Mouse (Mus musculus): Measurements from ENCODE around the gene Mrgprf.

The Mrgprf gene

GRCm38 (mm10) chr7:145301008-145301340, 346 bp downstream of the Mrgprf start:
- DNase-seq (ENCODE audit: low spot score): no peak

- no peak for DNase-seq (ENCODE audit: low spot score)
Measured at GRCm38 (mm10) chr7:145301341-145302005, 845 bp downstream of the Mrgprf start.

- DNase-seq (ENCODE audit: low spot score): no peak
Measured at GRCm38 (mm10) chr7:145302488-145303285, 2.1 kb downstream of the Mrgprf start.

- no peak for DNase-seq (ENCODE audit: low spot score)
Measured at GRCm38 (mm10) chr7:145304153-145304552, 3.5 kb downstream of the Mrgprf start.

GRCm38 (mm10) chr7:145307636-145308035, 7.0 kb downstream of the Mrgprf start:
- no peak for DNase-seq (ENCODE audit: low spot score)

- no peak for DNase-seq (ENCODE audit: low spot score)
Measured at GRCm38 (mm10) chr7:145308061-145308675, 7.5 kb downstream of the Mrgprf start.

- no peak for DNase-seq (ENCODE audit: low spot score)
Measured at GRCm38 (mm10) chr7:145308866-145309265, 8.2 kb downstream of the Mrgprf start.

- DNase-seq (ENCODE audit: low spot score): no peak
Measured at GRCm38 (mm10) chr7:145309877-145310276, 9.2 kb downstream of the Mrgprf start.

GRCm38 (mm10) chr7:145310526-145310925, 9.9 kb downstream of the Mrgprf start:
- no peak for DNase-seq (ENCODE audit: low spot score)

GRCm38 (mm10) chr7:145312137-145312536, 11.5 kb downstream of the Mrgprf start:
- DNase-seq (ENCODE audit: low spot score): no peak

GRCm38 (mm10) chr7:145314785-145315411, 14.3 kb downstream of the Mrgprf start, which contains the start of gene Mrgprd:
Gene Mrgprd, plus strand, starts transcription at chr7:145314835.
- DNase-seq (ENCODE audit: low spot score): no peak

- DNase-seq (ENCODE audit: low spot score): no peak
Measured at GRCm38 (mm10) chr7:145317522-145317921, 16.9 kb downstream of the Mrgprf start.

GRCm38 (mm10) chr7:145319481-145319880, 18.9 kb downstream of the Mrgprf start:
- no peak for DNase-seq (ENCODE audit: low spot score)

- DNase-seq (ENCODE audit: low spot score): no peak
Measured at GRCm38 (mm10) chr7:145323607-145324006, 23.0 kb downstream of the Mrgprf start.

GRCm38 (mm10) chr7:145325697-145326096, 25.1 kb downstream of the Mrgprf start:
- DNase-seq (ENCODE audit: low spot score): no peak

GRCm38 (mm10) chr7:145329982-145330381, 29.4 kb downstream of the Mrgprf start:
- no peak for DNase-seq (ENCODE audit: low spot score)

GRCm38 (mm10) chr7:145330641-145331040, 30.0 kb downstream of the Mrgprf start:
- no peak for DNase-seq (ENCODE audit: low spot score)

GRCm38 (mm10) chr7:145332376-145333041, 31.9 kb downstream of the Mrgprf start:
- no peak for DNase-seq (ENCODE audit: low spot score)

- DNase-seq (ENCODE audit: low spot score): no peak
Measured at GRCm38 (mm10) chr7:145333936-145334335, 33.3 kb downstream of the Mrgprf start.

- DNase-seq (ENCODE audit: low spot score): no peak
Measured at GRCm38 (mm10) chr7:145334428-145335027, 33.9 kb downstream of the Mrgprf start.

- no peak for DNase-seq (ENCODE audit: low spot score)
Measured at GRCm38 (mm10) chr7:145335199-145335598, 34.6 kb downstream of the Mrgprf start.

Data from T-cell, adult 2 months (primary cell).